Mouse (Mus musculus) heart, postnatal 36 days (tissue): Measurements from ENCODE around the gene Snapc3. TPM values are rescaled to one million over a fixed set of nuclear protein-coding genes. Genes with fewer than 3 reads are reported as not detected.
"Not testable (repeated sequence)": the region's sequence is repeated elsewhere in the genome, so short reads cannot be mapped to it uniquely, and the experiment has no call there.

Experiments
- DNase-seq, 2 experiments: peaks; one replicate each; pipeline ENCODE4 v3.0.0; 2021 to 2022
- intact Hi-C: fragments of 180-260 bp; cut with DNase I; formaldehyde crosslinking; loops from one replicate; pipeline ENCODE4 v1.15.1; 2025
- total RNA-seq, 2 experiments: library from RNA; stranded (reverse); gene quantifications; 2 replicates each; pipeline ENCODE4 v1.2.3; 2021

Snapc3 gene
- total RNA-seq, 2 experiments from 2014 or later: 14.2 to 20.6 TPM

DNA sequence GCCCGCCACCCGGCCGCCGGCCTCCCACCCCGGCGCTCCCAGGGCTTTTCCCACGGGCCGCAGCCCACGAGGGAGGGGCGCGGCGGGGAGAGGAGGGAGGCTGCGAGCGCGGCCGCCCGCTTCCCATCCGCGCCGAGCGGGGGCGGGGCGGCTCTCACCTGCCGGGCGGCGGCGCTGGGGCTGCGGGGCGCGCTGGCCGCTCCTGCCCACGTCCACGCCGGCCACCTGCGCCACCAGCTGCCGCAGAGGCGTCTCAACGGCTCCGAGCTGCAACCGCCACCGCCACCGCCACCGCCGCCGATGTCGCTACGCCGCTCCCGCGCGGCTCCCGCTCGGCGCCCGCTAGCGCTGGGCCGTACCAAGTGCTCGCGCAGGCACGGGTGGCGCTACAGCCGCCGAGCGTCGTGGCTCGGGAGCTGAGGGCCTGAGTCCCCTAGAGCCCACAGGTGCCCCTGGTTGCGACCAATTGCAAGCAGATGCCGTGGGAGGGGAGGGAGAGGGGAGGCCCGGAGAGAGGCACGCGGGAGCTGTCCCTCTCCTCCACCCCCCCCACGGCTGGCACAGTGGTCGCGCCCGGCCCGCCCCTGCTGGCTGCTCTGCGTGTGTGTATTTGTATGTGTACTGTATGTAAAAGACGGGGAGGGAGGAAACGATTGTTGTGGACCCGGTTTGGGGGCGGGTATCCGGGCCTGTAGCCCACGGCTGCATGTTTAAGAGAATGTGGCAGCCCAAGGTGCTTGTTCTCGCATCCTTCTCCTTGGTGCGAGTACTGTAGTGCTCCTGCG is 68.8 kb downstream of the Snapc3 start, which contains the start of gene Psip1:
Gene Psip1 (minus strand): TSS at position 343 of the 785 bp plus-strand sequence.
- peak; percentile 90 to 92 for DNase-seq
- intact Hi-C loops: loop anchor here (2.0 kb wide), 2 partner anchors 38 to 84 kb away; partner anchors contain the start of gene Ccdc171

DNA sequence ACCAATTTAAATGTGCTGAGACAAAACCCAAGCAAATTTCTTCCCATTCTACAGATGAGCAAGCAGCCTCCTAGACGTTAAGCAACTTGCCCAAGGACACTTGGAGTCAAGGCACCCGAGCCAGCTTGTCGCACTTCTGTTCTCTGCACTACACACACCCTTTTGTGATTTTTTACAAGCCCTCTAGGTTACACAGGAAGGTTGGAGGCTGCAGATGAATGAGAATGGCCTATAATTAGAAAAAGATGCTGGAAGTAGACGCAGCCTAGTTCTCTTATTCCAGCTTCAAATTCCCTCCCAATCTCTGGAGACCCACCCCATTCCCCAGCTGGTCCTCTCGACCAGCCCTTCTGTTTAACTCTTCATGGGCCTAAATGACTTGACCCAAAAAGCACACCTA is 71.6 kb downstream of the Snapc3 start:
- no peak for DNase-seq
- intact Hi-C loops: no loop called here

DNA sequence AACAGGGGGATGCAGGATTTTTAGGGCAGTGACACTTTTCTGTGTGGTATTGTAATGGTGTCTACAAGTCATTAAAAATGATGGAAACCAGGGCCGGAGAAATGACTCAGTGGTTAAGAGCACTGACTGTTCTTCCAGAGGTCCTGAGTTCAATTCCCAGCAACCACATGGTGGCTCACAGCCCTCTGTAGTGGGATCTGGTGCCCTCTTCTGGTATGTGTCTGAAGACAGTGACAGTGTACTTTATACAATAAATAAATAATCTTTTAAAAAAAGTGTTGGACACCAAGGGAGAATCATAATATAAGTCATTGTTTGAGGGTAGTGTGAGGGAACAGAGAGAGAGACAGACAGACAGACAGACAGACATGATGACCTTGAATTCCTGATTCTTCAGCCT is 75.6 kb downstream of the Snapc3 start:
- no peak for DNase-seq
- intact Hi-C loops: no loop called here

DNA sequence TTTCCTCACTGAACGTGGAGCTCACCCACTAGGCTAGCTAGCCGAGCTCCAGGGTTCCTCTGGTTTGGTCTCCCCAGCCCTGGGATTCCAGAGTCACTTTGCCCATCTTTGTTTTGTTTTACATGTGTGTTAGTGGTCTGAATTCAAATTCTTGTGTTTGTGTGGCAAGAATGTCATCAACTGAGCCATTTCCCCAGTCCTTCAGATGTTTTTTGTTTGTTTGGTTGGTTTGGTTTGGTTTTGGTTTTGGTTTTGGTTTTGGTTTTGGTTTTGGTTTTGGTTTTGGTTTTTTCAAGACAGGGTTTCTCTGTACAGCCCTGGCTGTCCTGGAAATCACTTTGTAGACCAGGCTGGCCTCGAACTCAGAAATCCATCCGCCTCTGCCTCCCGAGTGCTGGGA is 79.5 kb downstream of the Snapc3 start:
- DNase-seq, intact Hi-C loops: not testable (repeated sequence)

DNA sequence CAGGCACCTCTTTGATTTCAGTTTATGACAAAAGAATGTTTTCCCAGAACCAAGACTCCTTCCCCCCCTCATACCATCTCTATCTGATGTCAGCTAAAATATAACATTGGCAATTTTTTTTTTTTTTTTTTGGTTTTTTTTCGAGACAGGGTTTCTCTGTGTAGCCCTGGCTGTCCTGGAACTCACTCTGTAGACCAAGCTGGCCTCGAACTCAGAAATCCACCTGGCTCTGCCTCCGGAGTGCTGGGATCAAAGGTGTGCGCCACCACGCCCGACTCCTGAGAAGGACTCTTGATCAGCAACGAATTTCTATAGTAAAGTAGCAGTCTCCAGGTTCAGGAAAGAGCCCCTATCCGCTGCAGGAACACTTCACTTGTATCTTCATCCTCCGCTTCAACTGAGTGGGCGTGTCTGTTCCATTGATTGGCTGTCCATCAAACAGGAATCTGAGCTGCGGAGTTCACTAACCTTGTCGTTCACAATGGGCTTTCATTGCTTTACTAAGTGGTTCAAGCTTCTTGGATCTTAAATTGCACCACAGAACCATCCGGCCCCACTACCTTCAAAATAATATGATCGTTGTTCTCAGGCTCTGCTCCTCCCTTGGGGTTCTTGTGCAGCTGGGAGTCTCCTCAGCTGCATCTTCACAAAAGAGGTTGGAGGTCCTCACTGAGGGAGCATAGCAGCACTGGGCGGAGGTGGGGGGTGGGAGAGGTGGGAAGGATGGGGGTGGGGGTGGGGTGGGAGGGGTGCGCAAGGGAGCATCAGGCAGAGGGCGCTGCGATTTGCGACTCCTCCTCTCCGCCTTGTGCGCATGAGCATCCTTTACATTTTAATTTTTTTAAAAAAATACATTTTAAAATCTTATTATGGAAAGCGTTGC is 82.9 kb downstream of the Snapc3 start:
- DNase-seq: no peak

DNA sequence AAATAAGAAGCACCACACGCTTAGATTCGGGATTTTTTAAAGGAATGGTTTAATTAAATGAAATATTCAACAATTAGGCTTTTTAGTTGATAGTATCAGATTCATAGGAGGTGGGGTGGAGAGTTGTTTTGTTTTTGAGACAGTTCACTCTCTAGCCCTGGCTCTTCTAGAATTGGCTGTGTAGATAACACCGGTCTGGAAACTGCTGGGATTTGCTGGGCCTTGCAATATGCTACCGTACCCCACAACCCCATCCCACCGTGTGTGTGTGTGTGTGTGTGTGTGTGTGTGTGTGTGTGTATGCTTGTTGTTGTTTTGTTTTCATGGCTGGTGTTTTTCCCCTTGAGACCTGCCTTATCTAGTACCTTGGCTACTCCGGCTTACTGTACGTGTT is 83.5 kb downstream of the Snapc3 start:
- intact Hi-C loops: no loop called here
- no peak for DNase-seq

More for the DNA sequence above, 82.9 kb downstream of the Snapc3 start:
- intact Hi-C loops: no loop called here

DNA sequence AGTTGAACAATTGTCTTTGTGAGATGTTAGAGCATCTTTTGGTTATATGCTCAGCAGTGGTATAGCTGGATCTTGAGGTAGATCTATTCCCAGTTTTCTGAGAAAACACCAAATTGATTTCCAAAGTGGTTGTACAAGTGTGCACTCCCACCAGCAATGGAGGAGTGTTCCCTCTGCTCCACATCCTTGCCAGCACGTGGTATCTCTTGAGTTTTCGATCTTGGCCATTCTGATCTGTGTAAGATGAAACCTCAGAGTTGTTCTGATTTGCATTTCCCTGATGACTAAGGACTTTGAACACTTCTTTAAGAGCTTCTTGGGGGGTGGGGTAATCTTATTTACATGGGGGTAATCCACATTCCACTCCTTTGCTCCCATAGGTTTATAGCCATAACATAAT is 92.1 kb downstream of the Snapc3 start:
- intact Hi-C loops: no loop called here
- DNase-seq: no peak

DNA sequence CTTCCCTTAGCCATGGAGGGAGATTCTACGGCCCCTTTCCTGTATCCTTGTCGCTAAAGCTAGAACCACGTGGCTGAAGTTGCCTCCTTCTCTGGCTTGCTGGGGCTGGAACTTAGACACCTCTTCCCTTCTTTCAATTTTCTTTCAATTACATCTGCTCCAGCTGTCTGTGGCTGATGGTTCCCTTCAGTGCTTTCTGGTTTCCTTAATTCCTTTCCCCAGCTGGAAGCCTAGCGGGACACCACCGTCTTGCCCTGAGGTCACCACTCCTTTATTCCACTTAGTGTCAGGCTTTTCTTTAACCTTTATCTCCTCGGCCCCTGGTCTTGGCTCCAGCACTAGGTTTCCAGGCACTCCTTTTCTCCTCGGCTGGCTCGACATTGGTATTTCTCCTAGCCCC is 93.6 kb downstream of the Snapc3 start:
- no peak for DNase-seq
- intact Hi-C loops: no loop called here

DNA sequence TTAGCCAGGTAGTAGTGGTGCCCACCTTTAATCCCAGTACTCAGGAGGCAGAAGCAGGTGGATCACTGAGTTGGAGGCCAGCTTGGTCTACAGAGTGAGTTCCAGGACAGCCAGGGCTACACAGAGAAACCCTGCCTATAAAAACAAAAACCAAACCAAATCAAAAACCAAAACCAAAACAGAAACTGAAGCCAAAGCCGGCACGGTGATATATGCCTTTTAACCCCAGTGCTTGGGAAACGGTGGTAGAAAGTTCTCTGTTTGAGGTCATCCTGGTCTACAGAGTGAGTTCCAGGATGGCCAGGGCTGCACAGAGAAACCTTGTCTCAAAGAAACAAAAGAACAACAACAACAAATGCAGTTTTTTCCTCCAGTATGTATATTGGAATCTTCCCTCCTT is 94.7 kb downstream of the Snapc3 start:
- DNase-seq: no peak
- intact Hi-C loops: no loop called here

DNA sequence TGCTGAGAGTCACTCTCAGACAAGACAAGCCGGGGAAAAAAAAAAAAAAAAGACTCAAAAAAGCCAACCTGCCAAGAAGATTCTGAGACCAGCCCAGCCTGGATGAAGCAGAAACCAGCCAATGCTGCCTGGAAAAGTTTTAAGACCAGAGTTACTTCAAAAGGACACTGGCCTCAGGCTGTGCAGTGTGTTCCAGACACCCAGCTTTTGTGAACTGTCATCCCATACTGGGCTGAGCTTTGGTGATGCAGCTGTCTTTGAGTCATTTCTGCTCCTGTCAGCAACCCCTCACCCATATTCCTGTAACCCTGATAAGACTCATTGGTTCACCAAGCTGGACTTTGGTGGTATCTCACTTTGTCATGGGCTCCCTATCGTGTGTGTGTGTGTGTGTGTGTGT is 95.1 kb downstream of the Snapc3 start:
- intact Hi-C loops: no loop called here
- no peak for DNase-seq

DNA sequence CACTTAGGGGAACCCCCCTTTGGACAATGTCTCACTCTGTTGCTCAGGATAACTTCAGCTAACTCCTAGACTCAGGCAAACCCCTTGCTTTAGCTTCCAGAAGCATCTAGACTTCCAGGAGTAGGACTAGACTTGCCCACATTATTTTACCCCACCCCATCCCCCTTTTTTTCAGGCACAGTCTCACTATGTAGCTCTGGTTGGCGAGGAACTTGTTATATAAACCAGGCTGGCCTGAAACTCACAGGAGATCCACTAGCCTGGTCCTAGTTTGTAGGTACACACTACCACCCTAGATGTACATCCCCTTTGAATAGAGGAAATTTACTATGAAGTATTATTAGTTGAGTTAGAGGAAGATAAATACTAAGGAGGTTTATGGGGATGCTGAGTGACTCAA is 96.7 kb downstream of the Snapc3 start:
- intact Hi-C loops: no loop called here
- no peak for DNase-seq

DNA sequence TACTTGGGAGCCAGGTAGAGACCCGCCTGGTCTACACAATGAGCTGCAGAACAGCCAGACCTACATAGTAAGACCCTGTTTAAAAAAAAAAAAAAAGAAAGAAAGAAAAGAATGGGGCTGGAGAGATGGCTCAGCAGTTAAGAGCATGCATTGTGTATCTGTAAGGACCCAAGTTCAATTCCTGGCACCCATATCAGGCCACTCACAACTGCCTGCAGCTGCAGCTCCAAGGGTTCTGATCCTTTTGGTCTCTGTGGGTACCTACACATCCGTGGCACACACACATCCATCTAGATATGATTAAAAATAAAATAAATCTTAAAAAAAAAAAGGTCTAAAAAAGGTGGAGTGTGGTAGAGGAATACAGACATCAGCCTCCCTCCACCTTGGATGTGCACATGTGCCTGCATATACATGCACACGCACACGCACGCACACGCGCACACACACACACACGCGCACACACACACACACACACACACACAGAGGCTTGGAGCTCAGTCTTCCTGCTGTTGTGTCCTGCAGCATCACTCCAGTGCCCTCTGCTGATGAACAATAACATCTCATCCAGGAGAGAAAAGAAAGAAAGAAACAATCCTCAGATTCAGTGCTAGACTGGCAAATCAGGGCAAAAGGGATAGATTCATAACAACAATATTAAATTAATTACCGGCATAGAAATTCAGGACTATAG is 97.6 kb downstream of the Snapc3 start:
- DNase-seq: no peak
- intact Hi-C loops: no loop called here

DNA sequence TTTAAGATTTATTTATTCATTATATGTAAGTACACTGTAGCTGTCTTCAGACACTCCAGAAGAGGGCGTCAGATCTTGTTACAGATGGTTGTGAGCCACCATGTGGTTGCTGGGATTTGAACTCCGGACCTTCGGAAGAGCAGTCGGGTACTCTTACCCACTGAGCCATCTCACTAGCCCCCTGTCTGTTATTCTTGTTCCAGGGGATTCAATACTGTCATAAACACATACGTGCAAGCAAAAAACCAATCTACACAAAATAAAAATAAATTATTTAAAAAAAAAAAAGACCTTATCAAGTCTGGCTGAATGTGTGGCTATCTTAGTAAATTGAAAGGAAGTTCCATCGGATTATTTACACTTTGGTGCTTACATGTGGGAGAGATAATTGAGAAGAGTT is 98.6 kb downstream of the Snapc3 start:
- DNase-seq, intact Hi-C loops: not testable (repeated sequence)

Other genes starting within 250 kb of the Snapc3 start
- gene Ttc39b, start 93.5 kb upstream of the Snapc3 start, total RNA-seq: 10 to 100 TPM; 14.4 to 22.7 TPM
- gene Psip1, start 68.7 kb downstream of the Snapc3 start, total RNA-seq: 10 to 100 TPM; 17.0 to 21.3 TPM
- 1 to 10 TPM in 1 of 2 experiments, under 1 TPM in 1; 1.00 to 1.1 TPM for gene Ccdc171, start 107.8 kb downstream of the Snapc3 start, total RNA-seq